ENCODE assay signal across 7 mouse cellular contexts in genomic region chr16:10520908-10521614, GRCm38 (mm10). TPM values are rescaled to one million over a fixed set of nuclear protein-coding genes. Genes with fewer than 3 reads are reported as not detected.
A peak's percentile ranks its signal among the peaks of the same experiment; 100 is the strongest.
DNase-seq lines count a peak whose midpoint lies in the region; ATAC-seq lines count a peak whose summit lies in the region.

No protein-coding gene starts in this region.

- no peaks in the 10 kb centered on the region for H3K36me3 ChIP-seq in hindbrain, embryonic 14.5 days (replicated peaks; ENCODE audit: control insufficient read depth, insufficient read depth)

- peak; percentile 77 for DNase-seq in R1 (ENCODE audit: low read depth, low spot score)
- DNase-seq in cerebellum, adult 8-10 months: peak; percentile 81
- peak; percentile 59 to 80 for DNase-seq in frontal cortex, postnatal 10 days (ENCODE audit: low spot score in 2 of 2)
- peak; percentile 94 for DNase-seq in hindbrain, embryonic 14.5 days (ENCODE audit: low spot score)
- peak; percentile 81 to 90 for DNase-seq in layer of hippocampus, postnatal 14 days (ENCODE audit: low spot score in 2 of 2)
- DNase-seq in right cerebral cortex, postnatal 4 days: peak; percentile 87

- no peaks in the 10 kb centered on the region for H3K9me3 ChIP-seq in hindbrain, embryonic 14.5 days (ENCODE audit: control insufficient read depth, low read length)

- no peak overlapping the region for H3K4me2 ChIP-seq in hindbrain, embryonic 14.5 days (replicated peaks)

- H3K27me3 ChIP-seq in hindbrain, embryonic 14.5 days (ENCODE audit: control insufficient read depth, insufficient read depth, low read length): no peaks in the 10 kb centered on the region

- peak; percentile 74; the same call in 1 of the 2 replicates for ATAC-seq in hindbrain, embryonic 14.5 days (ENCODE audit: low FRiP score)
- peak; percentile 78 for ATAC-seq in megakaryocyte progenitor cell, adult 5-6 weeks (replicated peaks; ENCODE audit: poor library complexity)

- H3K9ac ChIP-seq in hindbrain, embryonic 14.5 days: no peak overlapping the region

- no peak overlapping the region for H3K27ac ChIP-seq in hindbrain, embryonic 14.5 days

- WGBS in hindbrain, embryonic 14.5 days: 50% methylated on average over 2 of the region's 2 CpGs

- no peak overlapping the region for H3K4me3 ChIP-seq in hindbrain, embryonic 14.5 days (replicated peaks; ENCODE audit: low read length)

- H3K4me1 ChIP-seq in hindbrain, embryonic 14.5 days (replicated peaks; ENCODE audit: control insufficient read depth, insufficient read depth, low read length): no peaks in the 10 kb centered on the region

RNA-seq across cellular contexts. Expression of gene Dexi, which starts 21.8 kb away (rescaled TPM):
- polyA plus RNA-seq in hindbrain, embryonic 14.5 days (2014; fragmentation: Nextera tagmentation; extraction: Ambion mirVana): 25.0 and 26.0 TPM in 2 replicates
- 10 to 100 TPM; 45.7 to 46.9 TPM for total RNA-seq in layer of hippocampus, postnatal 14 days (2021)
- total RNA-seq in megakaryocyte progenitor cell, adult 5-6 weeks (2015): 5.7 and 7.3 TPM in 2 replicates
- 3.3 and 6.0 TPM in 2 replicates for total RNA-seq in megakaryocyte progenitor cell, adult 5-6 weeks (2017)

RNA-seq across cellular contexts. Expression of gene Clec16a, which starts 24.1 kb away (rescaled TPM):
- 67.1 and 68.7 TPM in 2 replicates for polyA plus RNA-seq in hindbrain, embryonic 14.5 days (2014; fragmentation: Nextera tagmentation; extraction: Ambion mirVana)
- total RNA-seq in layer of hippocampus, postnatal 14 days (2021): 10 to 100 TPM; 72.6 to 77.5 TPM
- 10.8 and 11.5 TPM in 2 replicates for total RNA-seq in megakaryocyte progenitor cell, adult 5-6 weeks (2015)
- 12.6 and 14.6 TPM in 2 replicates for total RNA-seq in megakaryocyte progenitor cell, adult 5-6 weeks (2017)

RNA-seq across cellular contexts. Expression of gene Ciita, which starts 41.2 kb away (rescaled TPM):
- 0.62 and 0.69 TPM in 2 replicates for polyA plus RNA-seq in hindbrain, embryonic 14.5 days (2014; fragmentation: Nextera tagmentation; extraction: Ambion mirVana)
- total RNA-seq in layer of hippocampus, postnatal 14 days (2021): under 1 TPM in 1 of 2 experiments, not detected in 1; 0.38 TPM
- 0.20 and 0.54 TPM in 2 replicates for total RNA-seq in megakaryocyte progenitor cell, adult 5-6 weeks (2015)
- 0.14 and 1.1 TPM in 2 replicates for total RNA-seq in megakaryocyte progenitor cell, adult 5-6 weeks (2017)

Comparison
In these comparisons a context has a peak if more than half of its experiments do, and no peak if none do; other contexts are left out.
1. RNA of gene Dexi, which starts 21.8 kb away (total RNA-seq): 45.7 to 46.9 TPM in layer of hippocampus, postnatal 14 days; 3.3 to 7.3 TPM in megakaryocyte progenitor cell, adult 5-6 weeks; every median in the first group is over 4 times any median in the second.
2. RNA of gene Clec16a, which starts 24.1 kb away (total RNA-seq): 72.6 to 77.5 TPM in layer of hippocampus, postnatal 14 days; 10.8 to 14.6 TPM in megakaryocyte progenitor cell, adult 5-6 weeks; every median in the first group is over 4 times any median in the second.
3. Peak in every context shown above with its lines, with median percentiles within 50 percentile points of each other: DNase-seq.